Mouse (Mus musculus) heart, adult 2 months (tissue): ENCODE measurements at regions not wholly inside any gene's neighbourhood (a gene's known extent, or its start where the extent isn't known, plus 50 kb on each side); places are given as distances from the start of the nearest gene placed in this dataset.

ENCODE experiments used
- CTCF ChIP-seq: fragments of 200-600 bp; IDR thresholded peaks from 2 replicates; pipeline ENCODE4 v1.8.1; 2022; ENCODE audit warnings: antibody characterized with exemption, mild to moderate bottlenecking, moderate library complexity
- POLR2A ChIP-seq: fragments of 200-500 bp; IDR thresholded peaks from 2 replicates; pipeline ENCODE4 v1.6.1; 2011; ENCODE audit warnings: mild to moderate bottlenecking, low read depth, low read length, control low read depth; ENCODE audit not compliant: insufficient read depth

- TF ChIP-seq CTCF (peak; percentile 32), POLR2A (peak; percentile 76)
These were observed 106.7 kb upstream of the Haao start for GRCm38 (mm10) chr17:83954291-83955057.
